In the genomic region with DNA sequence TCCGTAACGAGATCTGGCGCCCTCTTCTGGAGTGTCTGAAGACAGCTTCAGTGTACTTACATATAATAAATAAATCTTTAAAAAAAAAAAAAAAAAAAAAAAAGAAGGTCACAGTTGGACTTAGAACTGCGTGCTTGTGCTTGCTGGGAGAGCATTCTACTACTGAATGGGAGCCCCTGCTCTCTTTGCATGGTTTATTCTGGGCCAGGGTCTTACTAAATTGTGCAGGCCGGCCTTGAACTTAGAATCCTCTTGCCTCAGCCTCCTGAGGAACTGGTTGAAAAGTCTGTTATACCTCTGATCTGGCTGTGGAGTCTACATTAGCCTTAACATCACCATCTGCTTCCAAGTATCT, we compare ENCODE assay signal across 24 mouse cellular contexts. TPM values are rescaled to one million over a fixed set of nuclear protein-coding genes. Genes with fewer than 3 reads are reported as not detected.
DNase-seq lines count a peak whose midpoint lies in the region; ATAC-seq and TF ChIP-seq lines count a peak whose summit lies in the region.
"Had no signal": no experiment of that assay in that cellular context is flagged by ENCODE, and none has a peak within 500 bp of the region (broad histone marks: within the 10 kb centered on the region; RNA-seq: fewer than 3 reads in every experiment).

No protein-coding gene starts in this region.

- no peaks in the 10 kb centered on the region for H3K27me3 ChIP-seq in intestine, postnatal 0 days (replicated peaks; ENCODE audit: control insufficient read depth, insufficient read depth, low read length)
- no peaks in the 10 kb centered on the region for H3K27me3 ChIP-seq in intestine, embryonic 15.5 days (replicated peaks)
- H3K27me3 ChIP-seq in liver, embryonic 14.5 days (ENCODE audit: control insufficient read depth, insufficient read depth, low read length), result no peaks in the 10 kb centered on the region
- H3K27me3 ChIP-seq in liver, embryonic 11.5 days (replicated peaks; ENCODE audit: control insufficient read depth, insufficient read depth, low read length), result no peaks in the 10 kb centered on the region
- no peaks in the 10 kb centered on the region for H3K27me3 ChIP-seq in CH12.LX (replicated peaks)
- H3K27me3 ChIP-seq: embryonic facial prominence, embryonic 13.5 days; heart, embryonic 15.5 days; hindbrain, embryonic 15.5 days had no signal

- 67% methylated on average over 2 of the region's 5 CpGs for WGBS in intestine, postnatal 0 days
- WGBS in intestine, embryonic 15.5 days, result 72% methylated on average over 3 of the region's 5 CpGs
- WGBS in liver, embryonic 14.5 days (ENCODE audit: insufficient replicate concordance), result 76% methylated on average over 2 of the region's 5 CpGs
- 73% methylated on average over 2 of the region's 5 CpGs for WGBS in liver, embryonic 11.5 days

- no peaks in the 10 kb centered on the region for H3K79me2 ChIP-seq in CH12.LX (replicated peaks; ENCODE audit: control insufficient read depth, extremely low read depth, insufficient read depth, poor library complexity, severe bottlenecking)

- no peaks in the 10 kb centered on the region for H3K9me3 ChIP-seq in intestine, postnatal 0 days (ENCODE audit: control insufficient read depth)
- no peaks in the 10 kb centered on the region for H3K9me3 ChIP-seq in intestine, embryonic 15.5 days
- H3K9me3 ChIP-seq in liver, embryonic 14.5 days (ENCODE audit: control insufficient read depth, low read length), result no peaks in the 10 kb centered on the region
- H3K9me3 ChIP-seq in liver, embryonic 11.5 days (ENCODE audit: control insufficient read depth, low read length), result no peaks in the 10 kb centered on the region
- no peaks in the 10 kb centered on the region for H3K9me3 ChIP-seq in CH12.LX (replicated peaks; ENCODE audit: low read length)
- H3K9me3 ChIP-seq: embryonic facial prominence, embryonic 13.5 days; forebrain, embryonic 12.5 days; heart, embryonic 10.5 days; heart, embryonic 15.5 days; hindbrain, embryonic 10.5 days; hindbrain, embryonic 15.5 days had no signal

- TF ChIP-seq RAD21 in CH12.LX (IDR thresholded peaks at IDR 0.05; ENCODE audit: low read depth, low read length), result no peak

- no peaks in the 10 kb centered on the region for H3K36me3 ChIP-seq in intestine, postnatal 0 days (ENCODE audit: control insufficient read depth, insufficient read depth)
- H3K36me3 ChIP-seq in intestine, embryonic 15.5 days, result no peaks in the 10 kb centered on the region
- no peaks in the 10 kb centered on the region for H3K36me3 ChIP-seq in liver, embryonic 14.5 days (replicated peaks; ENCODE audit: control insufficient read depth, insufficient read depth, low read depth)
- no peaks in the 10 kb centered on the region for H3K36me3 ChIP-seq in liver, embryonic 11.5 days (ENCODE audit: control insufficient read depth, insufficient read depth, low read length)
- H3K36me3 ChIP-seq in CH12.LX (replicated peaks in 1 of 2; ENCODE audit: control insufficient read depth in 1 of 2, insufficient read depth in 1 of 2, low read length in 1 of 2), result no peaks in the 10 kb centered on the region
- H3K36me3 ChIP-seq: embryonic facial prominence, embryonic 13.5 days; forebrain, embryonic 12.5 days; heart, embryonic 10.5 days; heart, embryonic 15.5 days; hindbrain, embryonic 10.5 days; hindbrain, embryonic 15.5 days had no signal

- TF ChIP-seq POLR2A in CH12.LX (IDR thresholded peaks at IDR 0.05; ENCODE audit: low read depth, low read length), result no peak

- ATAC-seq in intestine, postnatal 0 days, result 0 out of 2 replicates have a peak, but pooled peaks have one; percentile 32
- no peak for ATAC-seq in intestine, embryonic 15.5 days
- no peak for ATAC-seq in liver, embryonic 14.5 days (ENCODE audit: insufficient read depth)
- no peak for ATAC-seq in liver, embryonic 11.5 days (replicated peaks; ENCODE audit: low FRiP score)
- ATAC-seq: CD4-positive, CD25-positive, alpha-beta regulatory T cell, adult 4 months; forebrain, embryonic 16.5 days; inflammation-experienced regulatory T-cells, adult 6 months had no signal

- DNase-seq in liver, embryonic 14.5 days (ENCODE audit: low read depth in 3 of 3, low spot score in 3 of 3), result no peak
- no peak for DNase-seq in liver, embryonic 11.5 days (ENCODE audit: low spot score)
- DNase-seq in CH12.LX (ENCODE audit: extremely low read depth) (no peak), MN1 (ENCODE audit: low spot score) (peak; percentile 70)
- no peak for DNase-seq in gastrocnemius, postnatal 14 days
- DNase-seq: adrenal gland, postnatal 25 days; B cell, adult 2 months; cerebellum, adult 18-20 months; cerebellum, adult 9-11 months; cerebellum, postnatal 36 days; gastrocnemius, postnatal 10 days; heart, postnatal 14 days had no signal

- no peak for TF ChIP-seq EP300 in liver, embryonic 14.5 days (IDR thresholded peaks at IDR 0.05; ENCODE audit: low read depth)
- TF ChIP-seq EP300 in CH12.LX (IDR thresholded peaks at IDR 0.05; ENCODE audit: low read length), result no peak

- in situ Hi-C loops in CH12.LX (cut with MboI; ENCODE audit: low pct_ligation_motif_present, low pct_unique_long_range_greater_than_20kb, low sequenced_read_pairs), result no loop called here

- no peak for TF ChIP-seq CTCF in intestine, postnatal 0 days (IDR thresholded peaks at IDR 0.05; ENCODE audit: low read depth)
- TF ChIP-seq CTCF in liver, embryonic 14.5 days (IDR thresholded peaks at IDR 0.05; ENCODE audit: low read depth), result 0 out of 2 replicates have a peak, but pooled peaks have one; percentile 26
- TF ChIP-seq CTCF in CH12.LX (conservative IDR thresholded peaks at IDR 0.05 in 1 of 2, IDR thresholded peaks at IDR 0.05 in 1 of 2; ENCODE audit: low read depth in 2 of 2, low read length in 2 of 2), result no peak

- H3K4me1 ChIP-seq in intestine, postnatal 0 days (replicated peaks; ENCODE audit: control insufficient read depth, insufficient read depth, low read length), result no peaks in the 10 kb centered on the region
- H3K4me1 ChIP-seq in intestine, embryonic 15.5 days (replicated peaks), result peaks cover 5% of the 10 kb centered on the region; the same call in 1 of the 2 replicates
- peaks cover 4 to 22% of the 10 kb centered on the region in 2 experiments; a peak in 3 of 4 replicates for H3K4me1 ChIP-seq in liver, embryonic 14.5 days (replicated peaks; ENCODE audit: control insufficient read depth in 2 of 2, insufficient read depth in 2 of 2, low read length in 1 of 2)
- H3K4me1 ChIP-seq in liver, embryonic 11.5 days (replicated peaks; ENCODE audit: control insufficient read depth, insufficient read depth, low read length), result peaks cover 11% of the 10 kb centered on the region
- peaks cover 0 to 13% of the 10 kb centered on the region in 2 experiments; a peak in 2 of 4 replicates for H3K4me1 ChIP-seq in CH12.LX (ENCODE audit: control insufficient read depth in 1 of 2, insufficient read depth in 2 of 2)

- H3K4me3 ChIP-seq in intestine, postnatal 0 days (ENCODE audit: low read depth, low read length), result no peak overlapping the region
- H3K4me3 ChIP-seq in intestine, embryonic 15.5 days (replicated peaks), result no peak overlapping the region
- no peak overlapping the region for H3K4me3 ChIP-seq in liver, embryonic 14.5 days (ENCODE audit: insufficient read depth in 1 of 2, low read depth in 2 of 2, low read length in 2 of 2)
- H3K4me3 ChIP-seq in liver, embryonic 11.5 days (ENCODE audit: low read depth, low read length), result no peak overlapping the region
- H3K4me3 ChIP-seq in CH12.LX (replicated peaks in 1 of 3; ENCODE audit: low read depth in 2 of 3, low read length in 2 of 3, poor library complexity in 1 of 3), result no peak overlapping the region
- H3K4me3 ChIP-seq: embryonic facial prominence, embryonic 13.5 days; forebrain, embryonic 12.5 days; heart, embryonic 10.5 days; heart, embryonic 15.5 days; hindbrain, embryonic 10.5 days; hindbrain, embryonic 15.5 days had no signal

- H3K9ac ChIP-seq in intestine, postnatal 0 days (ENCODE audit: low read depth, low read length), result no peak overlapping the region
- no peak overlapping the region for H3K9ac ChIP-seq in intestine, embryonic 15.5 days
- H3K9ac ChIP-seq in liver, embryonic 14.5 days (replicated peaks), result no peak overlapping the region
- H3K9ac ChIP-seq in liver, embryonic 11.5 days (ENCODE audit: low read depth, low read length), result no peak overlapping the region
- H3K9ac ChIP-seq in CH12.LX (ENCODE audit: insufficient read depth, low read depth), result no peak overlapping the region
- H3K9ac ChIP-seq: embryonic facial prominence, embryonic 13.5 days; forebrain, embryonic 12.5 days; heart, embryonic 15.5 days; hindbrain, embryonic 15.5 days had no signal

- H3K4me2 ChIP-seq in intestine, postnatal 0 days (replicated peaks; ENCODE audit: low read depth), result no peak overlapping the region
- no peak overlapping the region for H3K4me2 ChIP-seq in intestine, embryonic 15.5 days (replicated peaks)
- H3K4me2 ChIP-seq in liver, embryonic 14.5 days (ENCODE audit: low read depth), result no peak overlapping the region
- no peak overlapping the region for H3K4me2 ChIP-seq in liver, embryonic 11.5 days
- H3K4me2 ChIP-seq in CH12.LX (ENCODE audit: insufficient read depth, low read depth, poor library complexity, severe bottlenecking), result no peak overlapping the region
- H3K4me2 ChIP-seq: embryonic facial prominence, embryonic 13.5 days; forebrain, embryonic 12.5 days; heart, embryonic 15.5 days; hindbrain, embryonic 15.5 days had no signal

- no peak overlapping the region for H3K27ac ChIP-seq in intestine, postnatal 0 days (ENCODE audit: low read depth, low read length)
- no peak overlapping the region for H3K27ac ChIP-seq in intestine, embryonic 15.5 days
- no peak overlapping the region for H3K27ac ChIP-seq in liver, embryonic 14.5 days
- no peak overlapping the region for H3K27ac ChIP-seq in liver, embryonic 11.5 days (ENCODE audit: low read depth, low read length)
- no peak overlapping the region for H3K27ac ChIP-seq in CH12.LX (ENCODE audit: insufficient read depth, low read depth)
- H3K27ac ChIP-seq: embryonic facial prominence, embryonic 13.5 days; forebrain, embryonic 12.5 days; heart, embryonic 10.5 days; heart, embryonic 15.5 days; hindbrain, embryonic 10.5 days; hindbrain, embryonic 15.5 days had no signal

- intact Hi-C loops in gastrocnemius, postnatal 14 days (cut with DNase I; ENCODE audit: low total_unique reads), result no loop called here

- dilution Hi-C loops in CH12.LX (cut with MboI; ENCODE audit: extremely low pct_ligation_motif_present, extremely low pct_unique_long_range_greater_than_20kb, low sequenced_read_pairs), result no loop called here

RNA-seq across cellular contexts. Expression of a gene that starts 15.9 kb away (rescaled TPM):
- polyA plus RNA-seq in intestine, postnatal 0 days (2015; fragmentation: Nextera tagmentation; extraction: Ambion mirVana), result 0.41 and 0.59 TPM in 2 replicates
- 4.0 and 7.5 TPM in 2 replicates for polyA plus RNA-seq in intestine, embryonic 15.5 days (2015; fragmentation: Nextera tagmentation; extraction: Ambion mirVana)
- 0.25 and 0.48 TPM in 2 replicates for polyA plus RNA-seq in liver, embryonic 14.5 days (2012; rRNA removed)
- polyA plus RNA-seq in liver, embryonic 14.5 days (2014; fragmentation: Nextera tagmentation; extraction: Ambion mirVana), result 0.85 and 1.00 TPM in 2 replicates
- polyA plus RNA-seq in liver, embryonic 11.5 days (2014; fragmentation: Nextera tagmentation; extraction: Ambion mirVana), result 4.6 and 5.2 TPM in 2 replicates
- not detected in 2 replicates for total RNA-seq in CH12.LX (2012; rRNA removed)
- total RNA-seq in CH12.LX (2014; rRNA removed), result not detected in 2 replicates
- 0.23 TPM in 1 of 2 replicates, not detected in the other for polyA plus RNA-seq in CH12.LX (2012; ENCODE audit: insufficient read length, low read depth)
- total RNA-seq in gastrocnemius, postnatal 14 days (2021), result under 1 TPM; 0.24 to 0.29 TPM
- total RNA-seq: granulocyte monocyte progenitor cell, adult 5-6 weeks had no signal

RNA-seq across cellular contexts. Expression of a gene that starts 28.2 kb away (rescaled TPM):
- polyA plus RNA-seq in intestine, postnatal 0 days (2015; fragmentation: Nextera tagmentation; extraction: Ambion mirVana), result 1,384 and 1,395 TPM in 2 replicates
- polyA plus RNA-seq in intestine, embryonic 15.5 days (2015; fragmentation: Nextera tagmentation; extraction: Ambion mirVana), result 798 and 916 TPM in 2 replicates
- polyA plus RNA-seq in liver, embryonic 14.5 days (2012; rRNA removed), result 53.0 and 150 TPM in 2 replicates
- polyA plus RNA-seq in liver, embryonic 14.5 days (2014; fragmentation: Nextera tagmentation; extraction: Ambion mirVana), result 493 and 495 TPM in 2 replicates
- 692 and 701 TPM in 2 replicates for polyA plus RNA-seq in liver, embryonic 11.5 days (2014; fragmentation: Nextera tagmentation; extraction: Ambion mirVana)
- total RNA-seq in CH12.LX (2012; rRNA removed), result 213 and 233 TPM in 2 replicates
- 206 and 234 TPM in 2 replicates for total RNA-seq in CH12.LX (2014; rRNA removed)
- polyA plus RNA-seq in CH12.LX (2012; ENCODE audit: insufficient read length, low read depth), result 109 and 159 TPM in 2 replicates
- total RNA-seq in gastrocnemius, postnatal 14 days (2021), result 1,000 to 10,000 TPM; 1,012 to 1,143 TPM

RNA-seq across cellular contexts. Expression of a gene that starts 34.3 kb away (rescaled TPM):
- polyA plus RNA-seq in intestine, postnatal 0 days (2015; fragmentation: Nextera tagmentation; extraction: Ambion mirVana), result 14.4 and 16.3 TPM in 2 replicates
- 45.7 and 51.6 TPM in 2 replicates for polyA plus RNA-seq in intestine, embryonic 15.5 days (2015; fragmentation: Nextera tagmentation; extraction: Ambion mirVana)
- polyA plus RNA-seq in liver, embryonic 14.5 days (2012; rRNA removed), result 7.3 and 12.9 TPM in 2 replicates
- 13.3 and 17.3 TPM in 2 replicates for polyA plus RNA-seq in liver, embryonic 14.5 days (2014; fragmentation: Nextera tagmentation; extraction: Ambion mirVana)
- 48.4 and 50.6 TPM in 2 replicates for polyA plus RNA-seq in liver, embryonic 11.5 days (2014; fragmentation: Nextera tagmentation; extraction: Ambion mirVana)
- 27.6 and 34.1 TPM in 2 replicates for total RNA-seq in CH12.LX (2012; rRNA removed)
- 59.0 and 59.9 TPM in 2 replicates for total RNA-seq in CH12.LX (2014; rRNA removed)
- polyA plus RNA-seq in CH12.LX (2012; ENCODE audit: insufficient read length, low read depth), result 85.8 and 95.3 TPM in 2 replicates
- 10 to 100 TPM; 37.9 to 55.4 TPM for total RNA-seq in gastrocnemius, postnatal 14 days (2021)

RNA-seq across cellular contexts. Expression of a gene that starts 40.2 kb away (rescaled TPM):
- polyA plus RNA-seq in intestine, postnatal 0 days (2015; fragmentation: Nextera tagmentation; extraction: Ambion mirVana), result 38.6 and 40.7 TPM in 2 replicates
- polyA plus RNA-seq in intestine, embryonic 15.5 days (2015; fragmentation: Nextera tagmentation; extraction: Ambion mirVana), result 62.8 and 65.4 TPM in 2 replicates
- 14.8 and 20.7 TPM in 2 replicates for polyA plus RNA-seq in liver, embryonic 14.5 days (2012; rRNA removed)
- 14.7 and 18.9 TPM in 2 replicates for polyA plus RNA-seq in liver, embryonic 14.5 days (2014; fragmentation: Nextera tagmentation; extraction: Ambion mirVana)
- polyA plus RNA-seq in liver, embryonic 11.5 days (2014; fragmentation: Nextera tagmentation; extraction: Ambion mirVana), result 36.5 and 37.9 TPM in 2 replicates
- total RNA-seq in CH12.LX (2012; rRNA removed) (30.5 and 31.2 TPM in 2 replicates), CH12.LX (2014; rRNA removed) (41.2 and 42.8 TPM in 2 replicates)
- polyA plus RNA-seq in CH12.LX (2012; ENCODE audit: insufficient read length, low read depth), result 30.1 and 32.2 TPM in 2 replicates
- 10 to 100 TPM; 43.5 to 43.6 TPM for total RNA-seq in gastrocnemius, postnatal 14 days (2021)
